26 mouse cellular contexts compared by ENCODE assay signal in genomic region chr4:63296263-63296662, GRCm38 (mm10). TPM values are rescaled to one million over a fixed set of nuclear protein-coding genes. Genes with fewer than 3 reads are reported as not detected.
"Had no signal": no experiment of that assay in that cellular context is flagged by ENCODE, and none has a peak within 500 bp of the region (broad histone marks: within the 10 kb centered on the region; RNA-seq: fewer than 3 reads in every experiment).

No protein-coding gene starts in this region.

- H3K4me2 ChIP-seq: liver, embryonic 11.5 days; lung, embryonic 14.5 days; midbrain, embryonic 12.5 days; midbrain, embryonic 15.5 days; neural tube, embryonic 12.5 days; neural tube, embryonic 15.5 days; stomach, embryonic 15.5 days had no signal

- H3K36me3 ChIP-seq: midbrain, embryonic 12.5 days; midbrain, embryonic 15.5 days; neural tube, embryonic 12.5 days; neural tube, embryonic 15.5 days had no signal

- DNase-seq: kidney, postnatal 25 days; liver, postnatal 0 days; lung, embryonic 14.5 days; retina, postnatal 1 day; right cerebral cortex, postnatal 25 days; spleen, adult 18-20 months; thymus, postnatal 25 days had no signal

- ATAC-seq: liver, postnatal 0 days; lung, postnatal 0 days; midbrain, embryonic 15.5 days had no signal

- H3K27ac ChIP-seq: kidney, postnatal 0 days; layer of hippocampus, adult 2 months; liver, embryonic 14.5 days; macrophage; midbrain, embryonic 12.5 days; midbrain, embryonic 15.5 days; neural tube, embryonic 12.5 days; neural tube, embryonic 15.5 days; stomach, embryonic 15.5 days had no signal

- H3K4me3 ChIP-seq: layer of hippocampus, adult 2 months; midbrain, embryonic 12.5 days; midbrain, embryonic 15.5 days; neural tube, embryonic 12.5 days; neural tube, embryonic 15.5 days; stomach, embryonic 15.5 days had no signal

- H3K4me1 ChIP-seq: midbrain, embryonic 12.5 days; midbrain, embryonic 15.5 days; neural tube, embryonic 12.5 days had no signal

- H3K27me3 ChIP-seq: midbrain, embryonic 12.5 days; midbrain, embryonic 15.5 days; neural tube, embryonic 12.5 days; neural tube, embryonic 15.5 days; stomach, embryonic 15.5 days had no signal

- H3K9ac ChIP-seq: liver, embryonic 14.5 days; liver, postnatal 0 days; lung, embryonic 14.5 days; midbrain, embryonic 12.5 days; midbrain, embryonic 15.5 days; neural tube, embryonic 12.5 days; neural tube, embryonic 15.5 days; stomach, embryonic 15.5 days had no signal

- H3K9me3 ChIP-seq: midbrain, embryonic 12.5 days; midbrain, embryonic 15.5 days; neural tube, embryonic 12.5 days; neural tube, embryonic 15.5 days; stomach, embryonic 15.5 days had no signal

RNA-seq across cellular contexts. Expression of gene Orm1, which starts 48.1 kb away (rescaled TPM):
- total RNA-seq: layer of hippocampus, adult 2 months; layer of hippocampus, postnatal 25 days; left cerebral cortex, adult 18-20 months; left cerebral cortex, postnatal 25 days had no signal
- polyA plus RNA-seq: kidney, embryonic 14.5 days; kidney, postnatal 0 days; limb, embryonic 11.5 days; liver, embryonic 11.5 days; liver, embryonic 14.5 days; lung, embryonic 14.5 days; midbrain, embryonic 12.5 days; midbrain, embryonic 15.5 days; neural tube, embryonic 12.5 days; neural tube, embryonic 15.5 days had no signal

RNA-seq across cellular contexts. Expression of gene Orm3, which starts 59.7 kb away (rescaled TPM):
- total RNA-seq: layer of hippocampus, adult 2 months; layer of hippocampus, postnatal 25 days; left cerebral cortex, adult 18-20 months; left cerebral cortex, postnatal 25 days; megakaryocyte, adult 5-6 weeks had no signal
- polyA plus RNA-seq: kidney, embryonic 14.5 days; kidney, postnatal 0 days; limb, embryonic 11.5 days; limb, embryonic 14.5 days; liver, embryonic 11.5 days; liver, embryonic 14.5 days; liver, postnatal 0 days; lung, embryonic 14.5 days; macrophage; midbrain, embryonic 12.5 days; midbrain, embryonic 15.5 days; neural tube, embryonic 12.5 days; neural tube, embryonic 15.5 days; stomach, embryonic 15.5 days; thymus, postnatal 0 days had no signal
